Mouse (Mus musculus) intestine, postnatal 0 days (tissue): Measurements from ENCODE around the gene Gys2. TPM values are rescaled to one million over a fixed set of nuclear protein-coding genes. Genes with fewer than 3 reads are reported as not detected.

Experiments used
- ATAC-seq: fragments of 200-750 bp; cut with Nextera tagmentation; 2 replicates; pipeline ENCODE4 v1.8.0; 2017; ENCODE audit warnings: mild to moderate bottlenecking, moderate TSS enrichment, moderate library complexity
- H3K27ac ChIP-seq: fragments of 300-500 bp; sonication (generic); 2 replicates; pipeline ENCODE4 v1.5.1; 2014; ENCODE audit warnings: mild to moderate bottlenecking, low read depth, low read length, moderate library complexity
- H3K27me3 ChIP-seq: fragments of 300-500 bp; sonication (generic); replicated peaks from 2 replicates; pipeline ENCODE4 v1.6.1; 2014; ENCODE audit warnings: low read length, mixed read lengths; ENCODE audit not compliant: control insufficient read depth, insufficient read depth
- H3K36me3 ChIP-seq: fragments of 300-500 bp; sonication (generic); 2 replicates; pipeline ENCODE4 v1.6.1; 2014; ENCODE audit warnings: mild to moderate bottlenecking, moderate library complexity; ENCODE audit not compliant: control insufficient read depth, insufficient read depth
- H3K4me1 ChIP-seq: fragments of 300-500 bp; sonication (generic); replicated peaks from 2 replicates; pipeline ENCODE4 v1.6.1; 2014; ENCODE audit warnings: antibody characterized with exemption, low read length, mixed read lengths; ENCODE audit not compliant: control insufficient read depth, insufficient read depth
- H3K4me2 ChIP-seq: fragments of 300-500 bp; sonication (generic); replicated peaks from 2 replicates; pipeline ENCODE4 v1.6.1; 2014; ENCODE audit warnings: low read depth, mild to moderate bottlenecking, moderate library complexity
- H3K4me3 ChIP-seq: fragments of 300-500 bp; sonication (generic); 2 replicates; pipeline ENCODE4 v1.5.1; 2014; ENCODE audit warnings: low read depth, low read length
- H3K9ac ChIP-seq: fragments of 300-500 bp; sonication (generic); 2 replicates; pipeline ENCODE4 v1.6.1; 2014; ENCODE audit warnings: mild to moderate bottlenecking, low read depth, low read length
- H3K9me3 ChIP-seq: fragments of 300-500 bp; sonication (generic); 2 replicates; pipeline ENCODE4 v1.6.1; 2016; ENCODE audit warnings: mixed run types; ENCODE audit not compliant: control insufficient read depth
- CTCF ChIP-seq: sonication (generic); IDR thresholded peaks from 2 replicates; pipeline ENCODE4 v1.5.1; 2016; ENCODE audit warnings: low read depth, mild to moderate bottlenecking, control low read depth, antibody characterized with exemption, moderate library complexity
- WGBS: fragments of 180-500 bp; shearing (Covaris S2); extraction: QIAGEN DNeasy Blood & Tissue Kit; methylation state at CpG from one replicate; pipeline ENCODE4 v1.1.7; 2014; 5-methylcytosine and 5-hydroxymethylcytosine counted together
- polyA plus RNA-seq: library from polyadenylated mRNA; unstranded; fragments of >200 nt; fragmentation: Nextera tagmentation; extraction: Ambion mirVana; gene quantifications from 2 replicates; pipeline ENCODE4 v1.2.1, GENCODE M21; 2015

Gene Gys2
- polyA plus RNA-seq, 1 experiment from 2014 or later: not detected

- Histone ChIP-seq H3K4me1 (no peaks in the 10 kb centered on the region), H3K9ac (no peak overlapping the region), H3K27ac (no peak overlapping the region), H3K9me3 (no peaks in the 10 kb centered on the region), H3K27me3 (no peaks in the 10 kb centered on the region), H3K4me3 (no peak overlapping the region), H3K36me3 (peaks cover 23% of the 10 kb centered on the region), H3K4me2 (no peak overlapping the region)
- ATAC-seq: no peak
- WGBS: 87% methylated on average over 8 of the region's 8 CpGs
- no peak for TF ChIP-seq CTCF
These were observed 94.2 kb downstream of the Gys2 start for GRCm38 (mm10) chr6:142378576-142379330.

- Histone ChIP-seq H3K9me3 (no peaks in the 10 kb centered on the region), H3K9ac (no peak overlapping the region), H3K4me2 (no peak overlapping the region), H3K4me1 (no peaks in the 10 kb centered on the region), H3K4me3 (no peak overlapping the region), H3K36me3 (peaks cover 31% of the 10 kb centered on the region), H3K27me3 (no peaks in the 10 kb centered on the region), H3K27ac (no peak overlapping the region)
- 59% methylated on average over 1 of the region's 1 CpGs for WGBS
- no peak for TF ChIP-seq CTCF
- no peak for ATAC-seq
These were observed 95.8 kb downstream of the Gys2 start for GRCm38 (mm10) chr6:142377081-142377480.

Other genes starting within 250 kb of the Gys2 start
- 3.9 and 7.0 TPM in 2 replicates for gene Iapp, start 174.7 kb downstream of the Gys2 start, polyA plus RNA-seq
- not detected in 2 replicates for gene Slco1a5, start 150.1 kb downstream of the Gys2 start, polyA plus RNA-seq
- 16.2 and 16.6 TPM in 2 replicates for gene Pyroxd1, start 127.5 kb downstream of the Gys2 start, polyA plus RNA-seq
- 7.8 and 8.9 TPM in 2 replicates for gene Recql, start 86.0 kb downstream of the Gys2 start, polyA plus RNA-seq
- 29.3 and 30.8 TPM in 2 replicates for gene Golt1b, start 85.9 kb downstream of the Gys2 start, polyA plus RNA-seq
- not detected in 2 replicates for gene Spx, start 59.7 kb downstream of the Gys2 start, polyA plus RNA-seq
- 39.5 and 41.4 TPM in 2 replicates for gene Ldhb, start 34.8 kb upstream of the Gys2 start, polyA plus RNA-seq
- gene Kcnj8, start 98.5 kb upstream of the Gys2 start, polyA plus RNA-seq: 28.7 and 29.8 TPM in 2 replicates
- 5.0 and 5.1 TPM in 2 replicates for gene Abcc9, start 229.2 kb upstream of the Gys2 start, polyA plus RNA-seq